Mouse (Mus musculus) kidney, postnatal 14 days (tissue): Measurements from ENCODE around the gene Fmo1.
"Not testable (repeated sequence)": the region's sequence is repeated elsewhere in the genome, so short reads cannot be mapped to it uniquely, and the experiment has no call there.

Source experiments
- DNase-seq: peaks from one replicate; pipeline ENCODE4 v3.0.0; 2022; ENCODE audit warnings: mixed read lengths

The Fmo1 gene

DNA sequence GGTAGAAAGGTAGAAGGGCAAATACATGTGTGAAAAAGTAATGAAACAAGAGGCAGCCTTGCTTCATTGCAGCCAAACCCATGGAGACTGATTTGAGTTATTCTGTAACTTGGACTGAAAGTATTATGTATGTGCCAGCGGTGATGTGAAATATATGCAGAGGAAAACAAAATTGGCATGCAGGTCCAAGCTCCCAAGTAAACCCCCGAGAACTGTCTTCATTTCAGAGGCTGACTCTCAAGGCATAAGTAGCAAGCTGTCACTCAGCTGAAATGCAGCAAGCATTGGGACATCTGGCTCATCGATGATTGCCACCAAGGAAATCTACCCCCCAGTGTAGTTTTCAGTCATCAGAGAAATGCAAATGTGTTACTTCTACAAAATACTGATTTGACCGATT is 81.2 kb downstream of the Fmo1 start:
- peak; percentile 6 for DNase-seq

DNA sequence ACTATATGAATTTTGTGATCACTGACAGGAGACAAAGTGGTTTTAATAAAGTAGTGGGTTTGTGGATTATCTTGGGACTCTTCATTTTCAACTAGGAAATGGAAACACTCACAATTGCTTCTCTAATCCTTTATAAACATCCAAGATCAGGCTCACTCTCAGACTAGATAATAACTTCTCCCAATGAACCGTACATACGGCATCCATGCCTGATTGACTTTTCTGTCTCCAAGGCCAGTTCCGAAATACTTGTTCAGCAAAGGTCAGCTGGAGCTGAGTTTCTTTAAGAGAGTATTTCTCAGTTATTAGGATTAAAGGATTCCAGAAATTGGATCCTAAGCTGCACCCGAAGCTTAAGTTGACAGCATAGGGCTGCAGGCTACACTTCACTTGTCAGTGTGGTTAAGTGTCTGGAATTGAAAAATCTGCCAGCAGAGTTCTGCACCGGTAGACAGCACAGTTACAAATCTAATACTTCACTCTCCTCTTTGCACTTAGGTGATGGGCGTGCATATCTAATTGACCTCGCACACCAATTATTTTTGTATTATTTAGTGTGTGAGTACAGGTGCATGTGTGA is 82.7 kb downstream of the Fmo1 start:
- DNase-seq: no peak

DNA sequence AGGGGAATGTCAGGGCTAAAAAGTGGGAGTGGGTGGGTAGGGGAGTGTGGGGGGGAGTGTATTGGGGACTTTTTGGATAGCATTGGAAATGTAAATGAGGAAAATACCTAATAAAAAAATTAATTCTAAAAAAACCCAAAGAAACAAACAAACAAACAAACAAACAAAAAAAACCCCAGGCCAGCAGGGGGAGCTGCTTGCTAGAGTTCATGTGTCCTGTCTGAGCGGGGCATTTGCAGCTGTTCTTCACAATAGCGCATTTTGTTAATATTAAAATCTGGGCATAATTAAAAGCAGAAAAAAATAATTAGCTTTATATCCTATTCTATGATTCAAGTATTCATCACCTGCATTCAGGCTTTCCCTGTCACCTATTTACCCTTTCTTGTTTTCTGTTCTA is 85.4 kb downstream of the Fmo1 start:
- not testable (repeated sequence) for DNase-seq
